Mouse (Mus musculus): ENCODE data around the gene Ptprd. TPM values are rescaled to one million over a fixed set of nuclear protein-coding genes. Genes with fewer than 3 reads are reported as not detected.

Ptprd gene
- total and polyA plus RNA-seq, 3 experiments: not detected

GRCm38 (mm10) chr4:77259972-77260290 lies 951.8 kb downstream of the Ptprd start:
- no peaks in the 10 kb centered on the region for H3K27me3 ChIP-seq (ENCODE audit: control insufficient read depth in 1 of 2, insufficient read depth in 2 of 2, low read length in 2 of 2)
- no peaks in the 10 kb centered on the region for H3K4me1 ChIP-seq (ENCODE audit: control insufficient read depth in 1 of 2, insufficient read depth in 2 of 2, low read length in 2 of 2)
- TF ChIP-seq SIN3A (IDR thresholded peaks at IDR 0.05; ENCODE audit: low read length) (no peak), TCF12 (IDR thresholded peaks at IDR 0.05; ENCODE audit: low read depth, low read length) (no peak), UBTF (IDR thresholded peaks at IDR 0.05; ENCODE audit: borderline replicate concordance, insufficient read depth, low read depth, low read length) (no peak), ZMIZ1 (IDR thresholded peaks at IDR 0.05; ENCODE audit: low read depth, low read length) (no peak), ZC3H11A (IDR thresholded peaks at IDR 0.05; ENCODE audit: low read depth, low read length) (no peak), CHD1 (IDR thresholded peaks at IDR 0.05; ENCODE audit: low read depth, low read length) (no peak)
- DNase-seq (ENCODE audit: low read depth, low spot score): no peak
- H3K9me3 ChIP-seq (replicated peaks; ENCODE audit: insufficient read depth, low read length): no peaks in the 10 kb centered on the region
- H3K27ac ChIP-seq (ENCODE audit: control insufficient read depth, low read depth, low read length): no peak overlapping the region
- no peak overlapping the region for H3K4me3 ChIP-seq (ENCODE audit: control insufficient read depth in 1 of 2, insufficient read depth in 1 of 2, low read depth in 2 of 2, low read length in 2 of 2)
- no peaks in the 10 kb centered on the region for H3K36me3 ChIP-seq (ENCODE audit: control insufficient read depth in 1 of 2, insufficient read depth in 2 of 2, low read length in 2 of 2)
- H3K9ac ChIP-seq (ENCODE audit: control insufficient read depth, low read depth, low read length, poor library complexity, severe bottlenecking): no peak overlapping the region
- H3K79me2 ChIP-seq (ENCODE audit: control insufficient read depth, insufficient read depth, low read length, poor library complexity): no peaks in the 10 kb centered on the region

- Histone ChIP-seq H3K27ac (ENCODE audit: control insufficient read depth, low read depth, low read length) (no peak overlapping the region), H3K79me2 (ENCODE audit: control insufficient read depth, insufficient read depth, low read length, poor library complexity) (no peaks in the 10 kb centered on the region), H3K27me3 (ENCODE audit: control insufficient read depth in 1 of 2, insufficient read depth in 2 of 2, low read length in 2 of 2) (no peaks in the 10 kb centered on the region), H3K36me3 (ENCODE audit: control insufficient read depth in 1 of 2, insufficient read depth in 2 of 2, low read length in 2 of 2) (no peaks in the 10 kb centered on the region), H3K4me1 (ENCODE audit: control insufficient read depth in 1 of 2, insufficient read depth in 2 of 2, low read length in 2 of 2) (no peaks in the 10 kb centered on the region), H3K9ac (ENCODE audit: control insufficient read depth, low read depth, low read length, poor library complexity, severe bottlenecking) (no peak overlapping the region), H3K4me3 (ENCODE audit: control insufficient read depth in 1 of 2, insufficient read depth in 1 of 2, low read depth in 2 of 2, low read length in 2 of 2) (no peak overlapping the region), H3K9me3 (replicated peaks; ENCODE audit: insufficient read depth, low read length) (no peaks in the 10 kb centered on the region)
- no peak for DNase-seq (ENCODE audit: low read depth, low spot score)
- no peak for TF ChIP-seq MYB (IDR thresholded peaks at IDR 0.05; ENCODE audit: low read depth, low read length)
- no peak for TF ChIP-seq MAZ (IDR thresholded peaks at IDR 0.05; ENCODE audit: low read depth, low read length)
- no peak for TF ChIP-seq MAX (IDR thresholded peaks at IDR 0.05; ENCODE audit: low read length)
Observed at GRCm38 (mm10) chr4:77259250-77259971, 952.4 kb downstream of the Ptprd start.

GRCm38 (mm10) chr4:77251188-77251587 lies 960.6 kb downstream of the Ptprd start:
- no peak overlapping the region for H3K9ac ChIP-seq (ENCODE audit: control insufficient read depth, low read depth, low read length, poor library complexity, severe bottlenecking)
- H3K27ac ChIP-seq (ENCODE audit: control insufficient read depth, low read depth, low read length): no peak overlapping the region
- no peaks in the 10 kb centered on the region for H3K27me3 ChIP-seq (ENCODE audit: control insufficient read depth in 1 of 2, insufficient read depth in 2 of 2, low read length in 2 of 2)
- no peaks in the 10 kb centered on the region for H3K79me2 ChIP-seq (ENCODE audit: control insufficient read depth, insufficient read depth, low read length, poor library complexity)
- H3K4me3 ChIP-seq (ENCODE audit: control insufficient read depth in 1 of 2, insufficient read depth in 1 of 2, low read depth in 2 of 2, low read length in 2 of 2): no peak overlapping the region
- H3K36me3 ChIP-seq (ENCODE audit: control insufficient read depth in 1 of 2, insufficient read depth in 2 of 2, low read length in 2 of 2): no peaks in the 10 kb centered on the region
- no peak for DNase-seq (ENCODE audit: low read depth, low spot score)
- no peaks in the 10 kb centered on the region for H3K4me1 ChIP-seq (ENCODE audit: control insufficient read depth in 1 of 2, insufficient read depth in 2 of 2, low read length in 2 of 2)
- H3K9me3 ChIP-seq (replicated peaks; ENCODE audit: insufficient read depth, low read length): no peaks in the 10 kb centered on the region
- TF ChIP-seq POLR2AphosphoS2 (IDR thresholded peaks at IDR 0.05; ENCODE audit: low read length) (no peak), ELF1 (IDR thresholded peaks at IDR 0.05; ENCODE audit: low read depth, low read length) (no peak), EP300 (IDR thresholded peaks at IDR 0.05; ENCODE audit: low read depth in 1 of 2, low read length in 2 of 2) (no peak), CTCF (IDR thresholded peaks at IDR 0.05 in 2 of 3, conservative IDR thresholded peaks at IDR 0.05 in 1 of 3; ENCODE audit: control insufficient read depth in 1 of 3, insufficient read depth in 1 of 3, low read depth in 2 of 3, low read length in 3 of 3, poor library complexity in 1 of 3, severe bottlenecking in 1 of 3) (no peak), MEF2A (IDR thresholded peaks at IDR 0.05; ENCODE audit: extremely low read depth, insufficient replicate concordance, low read depth, low read length, poor library complexity, severe bottlenecking) (no peak), USF2 (IDR thresholded peaks at IDR 0.05; ENCODE audit: borderline replicate concordance in 1 of 2, insufficient read depth in 1 of 2, low read depth in 1 of 2, low read length in 2 of 2) (no peak), GATA1 (IDR thresholded peaks at IDR 0.05; ENCODE audit: low read depth, low read length) (no peak), ZNF384 (IDR thresholded peaks at IDR 0.05; ENCODE audit: low read depth, low read length) (no peak), MAFK (IDR thresholded peaks at IDR 0.05; ENCODE audit: borderline replicate concordance, low read depth, low read length) (no peak), RCOR1 (IDR thresholded peaks at IDR 0.05; ENCODE audit: low read depth, low read length) (no peak), ETS1 (IDR thresholded peaks at IDR 0.05; ENCODE audit: low read depth, low read length) (no peak), POLR2AphosphoS5 (IDR thresholded peaks at IDR 0.05; ENCODE audit: borderline replicate concordance, low read depth, low read length) (no peak), SIN3A (IDR thresholded peaks at IDR 0.05; ENCODE audit: low read length) (no peak), KAT2A (conservative IDR thresholded peaks at IDR 0.05; ENCODE audit: low read depth, low read length) (no peak), NRF1 (IDR thresholded peaks at IDR 0.05; ENCODE audit: insufficient read depth, low read depth, low read length, poor library complexity, severe bottlenecking) (no peak), RAD21 (IDR thresholded peaks at IDR 0.05; ENCODE audit: low read depth, low read length) (no peak), GABPA (IDR thresholded peaks at IDR 0.05; ENCODE audit: low read depth, low read length) (no peak)

Measured in MEL (cell line).